Mouse (Mus musculus): ENCODE measurements at regions not wholly inside any gene's neighbourhood (a gene's known extent, or its start where the extent isn't known, plus 50 kb on each side); places are given as distances from the start of the nearest gene placed in this dataset.

- peak; percentile 5 to 20 for DNase-seq (ENCODE audit: low spot score in 2 of 2)
These were observed 885.1 kb upstream of the Pou3f3 start for GRCm38 (mm10) chr1:41810318-41810964.

- DNase-seq (ENCODE audit: low spot score in 2 of 2), result no peak
These were observed 884.4 kb upstream of the Pou3f3 start for GRCm38 (mm10) chr1:41811130-41811529.

- DNase-seq (ENCODE audit: low spot score in 2 of 2), result no peak
These were observed 883.5 kb upstream of the Pou3f3 start for GRCm38 (mm10) chr1:41812071-41812470.

- DNase-seq (ENCODE audit: low spot score in 2 of 2), result no peak
These were observed 881.2 kb upstream of the Pou3f3 start for GRCm38 (mm10) chr1:41814032-41815005.

GRCm38 (mm10) chr1:41815021-41815420 lies 880.5 kb upstream of the Pou3f3 start:
- DNase-seq (ENCODE audit: low spot score in 2 of 2), result no peak

GRCm38 (mm10) chr1:41822742-41823141 lies 872.8 kb upstream of the Pou3f3 start:
- DNase-seq (ENCODE audit: low spot score in 2 of 2), result no peak

- DNase-seq (ENCODE audit: low spot score in 2 of 2), result no peak
These were observed 870.3 kb upstream of the Pou3f3 start for GRCm38 (mm10) chr1:41825223-41825622.

- no peak for DNase-seq (ENCODE audit: low spot score in 2 of 2)
These were observed 863.9 kb upstream of the Pou3f3 start for GRCm38 (mm10) chr1:41831641-41832040.
